Mouse (Mus musculus) CH12.LX (cell line): ENCODE results near the gene Vav2. TPM values are rescaled to one million over a fixed set of nuclear protein-coding genes. Genes with fewer than 3 reads are reported as not detected.

Experiments
- DNase-seq: peaks from one replicate; pipeline ENCODE4 v3.0.0-alpha.2; 2013; ENCODE audit errors: extremely low read depth
- H3K27ac ChIP-seq: 2 replicates; pipeline ENCODE4 v1.5.1; 2012; ENCODE audit warnings: low read depth, mild to moderate bottlenecking, control low read depth, moderate library complexity; ENCODE audit not compliant: insufficient read depth
- H3K27me3 ChIP-seq: replicated peaks from 2 replicates; pipeline ENCODE3; 2012; ENCODE audit warnings: inconsistent platforms
- H3K36me3 ChIP-seq, 2 experiments: replicated peaks in 1 of 2; 2 replicates each; pipeline versions ENCODE3 to v1.6.1; 2012; ENCODE audit warnings: inconsistent platforms in 1 of 2, low read length in 1 of 2, mild to moderate bottlenecking in 1 of 2, mixed read lengths in 1 of 2, moderate library complexity in 1 of 2; ENCODE audit not compliant: control insufficient read depth in 1 of 2, insufficient read depth in 1 of 2
- H3K4me1 ChIP-seq, 2 experiments: 2 replicates each; pipeline ENCODE4 v1.6.1; 2012; ENCODE audit warnings: inconsistent platforms in 1 of 2, moderate library complexity in 1 of 2; ENCODE audit not compliant: insufficient read depth in 2 of 2, control insufficient read depth in 1 of 2
- H3K4me2 ChIP-seq: 2 replicates; pipeline ENCODE4 v1.6.1; 2012; ENCODE audit warnings: low read depth, mild to moderate bottlenecking, control low read depth; ENCODE audit not compliant: poor library complexity, insufficient read depth, severe bottlenecking
- H3K4me3 ChIP-seq, 3 experiments: fragments of 150-350 bp in 1 of 3; sonication (generic) in 1 of 3; replicated peaks in 1 of 3; 2 replicates each; pipeline versions ENCODE3 to v1.5.1; 2011 to 2012; ENCODE audit warnings: low read depth in 2 of 3, low read length in 2 of 3, mild to moderate bottlenecking in 2 of 3, moderate library complexity in 2 of 3, control low read depth in 1 of 3, improper control_type of control experiment in 1 of 3, inconsistent platforms in 1 of 3, mixed read lengths in 1 of 3; ENCODE audit not compliant: poor library complexity in 1 of 3
- H3K79me2 ChIP-seq: replicated peaks from 2 replicates; pipeline ENCODE4 v1.6.1; 2012; ENCODE audit warnings: mild to moderate bottlenecking, moderate library complexity; ENCODE audit not compliant: control insufficient read depth, poor library complexity, insufficient read depth, severe bottlenecking; ENCODE audit errors: extremely low read depth
- H3K9ac ChIP-seq: 2 replicates; pipeline ENCODE4 v1.6.1; 2012; ENCODE audit warnings: low read depth, mild to moderate bottlenecking, control low read depth, moderate library complexity; ENCODE audit not compliant: insufficient read depth
- H3K9me3 ChIP-seq: replicated peaks from 2 replicates; pipeline ENCODE3; 2012; ENCODE audit warnings: low read length, inconsistent platforms, mixed read lengths
- BHLHE40 ChIP-seq: IDR thresholded peaks from 2 replicates; pipeline ENCODE4 v1.6.1; 2011; ENCODE audit warnings: mild to moderate bottlenecking, low read depth, low read length, improper control_type of control experiment
- CHD1 ChIP-seq: IDR thresholded peaks from 2 replicates; pipeline ENCODE4 v1.6.1; 2012; ENCODE audit warnings: low read depth, low read length, improper control_type of control experiment, inconsistent platforms
- CHD2 ChIP-seq: IDR thresholded peaks from 2 replicates; pipeline ENCODE4 v1.6.1; 2011; ENCODE audit warnings: low read length, improper control_type of control experiment
- CTCF ChIP-seq, 2 experiments: IDR thresholded peaks in 1 of 2; conservative IDR thresholded peaks in 1 of 2; 2 replicates each; pipeline ENCODE4 v1.5.1; 2011 to 2012; ENCODE audit warnings: low read depth in 2 of 2, low read length in 2 of 2, improper control_type of control experiment in 1 of 2, inconsistent platforms in 1 of 2, mild to moderate bottlenecking in 1 of 2, moderate library complexity in 1 of 2
- ETS1 ChIP-seq: conservative IDR thresholded peaks from 2 replicates; pipeline ENCODE4 v1.6.1; 2012; ENCODE audit warnings: low read depth, mild to moderate bottlenecking, inconsistent platforms, low read length, improper control_type of control experiment, moderate library complexity
- HCFC1 ChIP-seq: IDR thresholded peaks from 2 replicates; pipeline ENCODE4 v1.6.1; 2012; ENCODE audit warnings: low read depth, mild to moderate bottlenecking, inconsistent platforms, low read length, improper control_type of control experiment
- IRF4 ChIP-seq: IDR thresholded peaks from 2 replicates; pipeline ENCODE4 v1.6.1; 2014; ENCODE audit warnings: low read depth, mild to moderate bottlenecking, inconsistent platforms, low read length, improper control_type of control experiment
- JUN ChIP-seq: IDR thresholded peaks from 2 replicates; pipeline ENCODE4 v1.6.1; 2011; ENCODE audit warnings: low read depth, mild to moderate bottlenecking, low read length, improper control_type of control experiment, moderate library complexity; ENCODE audit not compliant: insufficient read depth
- JUND ChIP-seq: conservative IDR thresholded peaks from 2 replicates; pipeline ENCODE4 v1.6.1; 2011; ENCODE audit warnings: low read depth, low read length, improper control_type of control experiment
- KAT2A ChIP-seq: IDR thresholded peaks from 2 replicates; pipeline ENCODE4 v1.6.1; 2012; ENCODE audit warnings: low read length, improper control_type of control experiment, inconsistent platforms; ENCODE audit not compliant: insufficient replicate concordance
- MAFK ChIP-seq: IDR thresholded peaks from 2 replicates; pipeline ENCODE4 v1.6.1; 2011; ENCODE audit warnings: low read length, improper control_type of control experiment; ENCODE audit not compliant: insufficient replicate concordance
- MXI1 ChIP-seq: IDR thresholded peaks from 2 replicates; pipeline ENCODE4 v1.6.1; 2011; ENCODE audit warnings: mild to moderate bottlenecking, low read depth, low read length, improper control_type of control experiment
- NRF1 ChIP-seq: IDR thresholded peaks from 2 replicates; pipeline ENCODE4 v1.6.1; 2014; ENCODE audit warnings: low read depth, mild to moderate bottlenecking, inconsistent platforms, low read length, improper control_type of control experiment, moderate library complexity
- PAX5 ChIP-seq: IDR thresholded peaks from 2 replicates; pipeline ENCODE4 v1.6.1; 2012; ENCODE audit warnings: low read length, inconsistent platforms, mixed read lengths
- POLR2A ChIP-seq: IDR thresholded peaks from 2 replicates; pipeline ENCODE4 v1.6.1; 2011; ENCODE audit warnings: low read depth, mild to moderate bottlenecking, improper control_type of control experiment, low read length
- POLR2AphosphoS2 ChIP-seq: IDR thresholded peaks from 2 replicates; pipeline ENCODE4 v1.6.1; 2011; ENCODE audit warnings: low read depth, low read length, improper control_type of control experiment
- RCOR1 ChIP-seq: conservative IDR thresholded peaks from 2 replicates; pipeline ENCODE4 v1.6.1; 2012; ENCODE audit warnings: low read depth, mild to moderate bottlenecking, inconsistent platforms, low read length, improper control_type of control experiment
- SIN3A ChIP-seq: IDR thresholded peaks from 2 replicates; pipeline ENCODE4 v1.6.1; 2012; ENCODE audit warnings: low read length, improper control_type of control experiment, inconsistent platforms
- SMC3 ChIP-seq: IDR thresholded peaks from 2 replicates; pipeline ENCODE4 v1.6.1; 2011; ENCODE audit warnings: low read depth, low read length, improper control_type of control experiment
- TBP ChIP-seq: conservative IDR thresholded peaks from 2 replicates; pipeline ENCODE4 v1.6.1; 2011; ENCODE audit warnings: low read depth, low read length, improper control_type of control experiment
- USF1 ChIP-seq: IDR thresholded peaks from 2 replicates; pipeline ENCODE4 v1.6.1; 2014; ENCODE audit warnings: low read depth, mild to moderate bottlenecking, inconsistent platforms, low read length, improper control_type of control experiment
- USF2 ChIP-seq: conservative IDR thresholded peaks from 2 replicates; pipeline ENCODE4 v1.6.1; 2011; ENCODE audit warnings: low read depth, low read length, improper control_type of control experiment
- ZC3H11A ChIP-seq: IDR thresholded peaks from 2 replicates; pipeline ENCODE4 v1.6.1; 2012; ENCODE audit warnings: low read depth, mild to moderate bottlenecking, inconsistent platforms, low read length, improper control_type of control experiment
- ZKSCAN1 ChIP-seq: IDR thresholded peaks from 2 replicates; pipeline ENCODE4 v1.6.1; 2012; ENCODE audit warnings: low read depth, inconsistent platforms, low read length, improper control_type of control experiment, borderline replicate concordance
- ZMIZ1 ChIP-seq: IDR thresholded peaks from 2 replicates; pipeline ENCODE4 v1.6.1; 2012; ENCODE audit warnings: low read depth, mild to moderate bottlenecking, inconsistent platforms, low read length, improper control_type of control experiment
- dilution Hi-C: fragments of 300-500 bp; cut with MboI; formaldehyde crosslinking; loops from 2 replicates; pipeline ENCODE4 v1.14.3; 2020; ENCODE audit warnings: low sequenced_read_pairs; ENCODE audit not compliant: extremely low pct_unique_long_range_greater_than_20kb, extremely low pct_ligation_motif_present
- in situ Hi-C: fragments of 300-500 bp; cut with MboI; formaldehyde crosslinking; loops from 3 replicates; pipeline ENCODE4 v1.14.3; 2019; ENCODE audit warnings: low sequenced_read_pairs, low pct_ligation_motif_present, low pct_unique_long_range_greater_than_20kb, mixed read lengths
- polyA plus RNA-seq: library from polyadenylated mRNA; unstranded; fragments of >175 nt; gene quantifications from 2 replicates; pipeline ENCODE4 v1.2.1, GENCODE M21; 2012; ENCODE audit warnings: low read depth; ENCODE audit not compliant: insufficient read length
- total RNA-seq, 2 experiments: library from RNA; depleted of rRNA; stranded (reverse); fragments of 300-350 nt in 1 of 2; fragments of >200 nt in 1 of 2; gene quantifications; 2 replicates each; pipeline ENCODE4 v1.2.3; 2012 to 2014

Gene Vav2
- total and polyA plus RNA-seq, 3 experiments, result 31.5 to 46.8 (median 46.6) TPM

GRCm38 (mm10) chr2:27460163-27460562 is 33.3 kb upstream of the Vav2 start:
- no peak for DNase-seq
- in situ Hi-C loops, result no loop called here
- Histone ChIP-seq H3K9me3 (no peaks in the 10 kb centered on the region), H3K27ac (no peak overlapping the region)
- TF ChIP-seq BHLHE40 (no peak), SIN3A (no peak), PAX5 (no peak), MXI1 (no peak), ZKSCAN1 (no peak), TBP (no peak), ETS1 (no peak), ZC3H11A (no peak), USF2 (no peak), KAT2A (no peak), RCOR1 (no peak), CHD2 (no peak), USF1 (no peak), POLR2AphosphoS2 (no peak), HCFC1 (no peak), CTCF (conservative IDR thresholded peaks at IDR 0.05 in 1 of 2, IDR thresholded peaks at IDR 0.05 in 1 of 2; ENCODE audit: low read depth in 2 of 2, low read length in 2 of 2) (no peak)
- TF ChIP-seq, all 38 proteins: peak for 0
- Histone ChIP-seq H3K9ac (no peak overlapping the region), H3K4me1 (peaks cover 10 to 21% of the 10 kb centered on the region in 2 experiments), H3K36me3 (peaks cover 71 to 92% of the 10 kb centered on the region in 2 experiments), H3K27me3 (no peaks in the 10 kb centered on the region), H3K4me2 (no peak overlapping the region), H3K79me2 (no peaks in the 10 kb centered on the region), H3K4me3 (no peak overlapping the region)
- dilution Hi-C loops, result no loop called here

GRCm38 (mm10) chr2:27459735-27460134 is 32.9 kb upstream of the Vav2 start:
- no peak for TF ChIP-seq ZMIZ1
- TF ChIP-seq KAT2A, result no peak
- TF ChIP-seq CHD1, result no peak
- TF ChIP-seq JUN, result no peak
- no peak for TF ChIP-seq NRF1
- TF ChIP-seq POLR2A, result no peak
- no peak for TF ChIP-seq JUND
- TF ChIP-seq USF1, result no peak
- TF ChIP-seq SMC3, result no peak
- TF ChIP-seq CHD2, result no peak
- no peak for TF ChIP-seq TBP
- no peak for TF ChIP-seq IRF4
- TF ChIP-seq MAFK, result no peak
- H3K27ac ChIP-seq, result no peak overlapping the region
- no peaks in the 10 kb centered on the region for H3K27me3 ChIP-seq
- in situ Hi-C loops (no loop called here), dilution Hi-C loops (no loop called here)
- H3K4me3 ChIP-seq, result no peak overlapping the region
- peaks cover 10 to 21% of the 10 kb centered on the region in 2 experiments for H3K4me1 ChIP-seq
- no peak overlapping the region for H3K9ac ChIP-seq
- H3K4me2 ChIP-seq, result no peak overlapping the region
- H3K79me2 ChIP-seq, result no peaks in the 10 kb centered on the region
- peaks cover 72 to 95% of the 10 kb centered on the region in 2 experiments for H3K36me3 ChIP-seq
- no peak for DNase-seq
- H3K9me3 ChIP-seq, result no peaks in the 10 kb centered on the region
